Mouse (Mus musculus): ENCODE data around the gene Xirp2. TPM values are rescaled to one million over a fixed set of nuclear protein-coding genes. Genes with fewer than 3 reads are reported as not detected.
A peak's percentile ranks its signal among the peaks of the same experiment; 100 is the strongest.
"Not testable (repeated sequence)": the region's sequence is repeated elsewhere in the genome, so short reads cannot be mapped to it uniquely, and the experiment has no call there.

The Xirp2 gene
- not detected in 2 replicates for polyA plus RNA-seq (2015; fragmentation: Nextera tagmentation; extraction: Ambion mirVana)

DNA sequence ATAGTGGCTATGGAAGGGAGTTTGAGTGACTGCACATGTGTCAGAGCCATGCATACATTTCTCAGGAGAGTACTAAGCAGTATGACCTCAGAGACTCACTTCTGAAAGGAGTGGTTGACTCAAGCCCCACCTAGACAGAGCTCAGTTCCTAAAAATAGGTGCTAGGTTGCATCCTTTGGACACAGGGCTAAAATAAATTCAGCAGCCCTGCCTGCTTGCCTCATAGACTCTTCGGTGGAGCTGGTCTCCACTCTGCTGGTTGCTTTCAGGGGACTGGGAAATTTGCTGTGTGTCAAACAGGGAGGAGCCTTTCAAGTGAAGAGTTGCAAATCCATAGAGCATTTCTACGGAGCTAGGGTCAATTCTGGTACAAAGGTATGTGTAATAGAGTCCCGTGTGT is at the start of gene Xirp2:
Gene Xirp2, plus strand, starts transcription at position 223 of the 400 bp plus-strand sequence.
- WGBS = 71% methylated on average over 3 of the region's 3 CpGs

DNA sequence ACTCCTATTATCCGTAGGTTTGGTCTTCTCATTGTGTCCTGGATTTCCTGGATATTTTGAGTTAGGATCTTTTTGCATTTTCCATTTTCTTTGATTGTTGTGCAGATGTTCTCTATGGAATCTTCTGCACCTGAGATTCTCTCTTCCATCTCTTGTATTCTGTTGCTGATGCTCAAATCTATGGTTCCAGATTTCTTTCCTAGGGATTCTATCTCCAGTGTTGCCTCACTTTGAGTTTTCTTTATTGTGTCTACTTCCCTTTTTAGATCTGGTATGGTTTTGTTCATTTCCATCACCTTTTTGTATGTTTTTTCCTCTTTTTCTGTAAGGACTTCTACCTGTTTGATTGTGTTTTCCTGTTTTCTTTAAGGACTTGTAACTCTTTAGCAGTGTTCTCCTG is 32.4 kb upstream of the Xirp2 start, which contains the start of gene Gm21830:
Gene Gm21830, plus strand, starts transcription at position 301 of the 400 bp plus-strand sequence.
- H3K9ac ChIP-seq; ATAC-seq (replicated peaks; ENCODE audit: low FRiP score); H3K36me3 ChIP-seq; H3K4me1 ChIP-seq; H3K4me2 ChIP-seq; H3K4me3 ChIP-seq (replicated peaks); H3K27ac ChIP-seq; H3K27me3 ChIP-seq; H3K9me3 ChIP-seq (replicated peaks): not testable (repeated sequence)
- WGBS = no CpG with 5 or more reads among the region's 1 CpGs

More for the DNA sequence above, at the start of gene Xirp2:
- Histone ChIP-seq H3K4me3 (replicated peaks) (no peak within 1 kb of the TSS), H3K27me3 (no peaks in the 10 kb centered on the region), H3K36me3 (no peaks in the 10 kb centered on the region), H3K4me1 (no peaks in the 10 kb centered on the region), H3K27ac (no peak within 1 kb of the TSS), H3K4me2 (no peak within 1 kb of the TSS), H3K9me3 (replicated peaks) (no peaks in the 10 kb centered on the region), H3K9ac (no peak within 1 kb of the TSS)
- ATAC-seq (replicated peaks; ENCODE audit: low FRiP score) = no peak

DNA sequence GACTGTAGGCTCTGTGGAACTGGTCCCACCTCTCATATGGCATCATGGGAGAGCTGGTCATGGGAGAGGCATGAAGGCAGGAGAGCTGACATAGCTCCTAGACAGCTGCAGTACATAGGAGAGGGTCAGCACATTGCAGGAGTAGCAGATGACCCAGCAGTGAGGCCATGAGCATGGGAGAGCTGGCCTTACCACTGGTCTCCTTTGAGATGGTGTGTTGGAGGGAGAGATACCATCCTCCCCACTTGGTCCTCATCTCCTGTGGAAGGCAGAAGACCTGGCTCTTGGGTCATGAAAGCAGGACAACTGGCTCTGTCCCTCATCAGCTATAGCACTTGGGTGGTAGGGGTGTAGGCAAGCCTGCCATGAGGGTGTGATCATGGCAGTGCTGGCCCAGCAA is 24.9 kb upstream of the Xirp2 start:
- no peak overlapping the region for H3K4me2 ChIP-seq
- no peaks in the 10 kb centered on the region for H3K27me3 ChIP-seq
- no peaks in the 10 kb centered on the region for H3K4me1 ChIP-seq
- no peak for ATAC-seq (replicated peaks; ENCODE audit: low FRiP score)
- H3K9me3 ChIP-seq (replicated peaks) = no peaks in the 10 kb centered on the region
- no peak overlapping the region for H3K9ac ChIP-seq
- no peak overlapping the region for H3K27ac ChIP-seq
- no peak overlapping the region for H3K4me3 ChIP-seq (replicated peaks)
- no peaks in the 10 kb centered on the region for H3K36me3 ChIP-seq

DNA sequence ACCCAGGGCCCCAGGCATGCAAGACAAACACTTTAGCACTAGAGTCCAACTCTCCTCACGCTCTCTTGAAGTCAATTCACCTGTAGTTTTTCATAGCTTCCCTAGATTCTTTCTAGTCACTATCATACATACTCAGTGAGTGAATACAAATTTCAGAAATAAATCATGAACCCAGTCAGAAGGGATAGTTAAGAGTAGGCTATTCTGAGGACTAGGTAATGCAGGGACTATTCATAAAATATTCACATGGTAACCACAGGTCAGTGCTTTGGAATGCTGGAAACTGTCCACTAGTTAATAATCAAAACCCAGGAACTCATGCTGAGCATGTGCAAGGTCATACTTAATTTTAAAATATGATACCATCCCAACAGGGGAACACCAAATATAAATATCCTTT is 23.0 kb upstream of the Xirp2 start:
- no peak overlapping the region for H3K9ac ChIP-seq
- H3K4me3 ChIP-seq (replicated peaks) = no peak overlapping the region
- 87% methylated on average over 1 of the region's 1 CpGs for WGBS
- no peaks in the 10 kb centered on the region for H3K4me1 ChIP-seq
- H3K9me3 ChIP-seq (replicated peaks) = no peaks in the 10 kb centered on the region
- ATAC-seq (replicated peaks; ENCODE audit: low FRiP score) = no peak
- no peaks in the 10 kb centered on the region for H3K27me3 ChIP-seq
- no peaks in the 10 kb centered on the region for H3K36me3 ChIP-seq
- no peak overlapping the region for H3K4me2 ChIP-seq
- H3K27ac ChIP-seq = no peak overlapping the region

DNA sequence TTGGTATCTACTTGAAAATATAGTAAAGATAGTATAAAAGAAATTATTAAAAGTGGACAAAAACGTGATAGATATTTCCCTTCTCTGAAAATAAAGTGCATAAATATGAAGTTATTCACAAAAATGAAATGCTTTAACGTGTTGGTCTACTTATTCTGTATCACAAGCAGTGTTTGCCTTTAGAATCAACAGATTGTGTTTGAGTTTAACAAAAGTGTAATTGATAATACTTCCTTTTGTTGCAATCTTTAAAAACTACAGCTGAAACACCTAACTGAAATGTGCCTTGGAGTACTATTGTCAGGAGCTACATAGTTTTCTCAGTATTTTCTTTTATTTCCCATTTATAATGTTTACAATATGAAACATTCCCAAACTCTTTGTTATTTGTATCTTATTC is 12.7 kb upstream of the Xirp2 start, which contains the start of gene Gm26727:
Gene Gm26727, minus strand, starts transcription at position 101 of the 400 bp plus-strand sequence.
- no peaks in the 10 kb centered on the region for H3K36me3 ChIP-seq
- H3K4me1 ChIP-seq = no peaks in the 10 kb centered on the region
- no peak within 1 kb of the TSS for H3K4me2 ChIP-seq
- H3K27ac ChIP-seq = no peak within 1 kb of the TSS
- no peak within 1 kb of the TSS for H3K9ac ChIP-seq
- no peaks in the 10 kb centered on the region for H3K9me3 ChIP-seq (replicated peaks)
- H3K4me3 ChIP-seq (replicated peaks) = no peak within 1 kb of the TSS
- 55% methylated on average over 2 of the region's 2 CpGs for WGBS
- no peak for ATAC-seq (replicated peaks; ENCODE audit: low FRiP score)
- no peaks in the 10 kb centered on the region for H3K27me3 ChIP-seq

DNA sequence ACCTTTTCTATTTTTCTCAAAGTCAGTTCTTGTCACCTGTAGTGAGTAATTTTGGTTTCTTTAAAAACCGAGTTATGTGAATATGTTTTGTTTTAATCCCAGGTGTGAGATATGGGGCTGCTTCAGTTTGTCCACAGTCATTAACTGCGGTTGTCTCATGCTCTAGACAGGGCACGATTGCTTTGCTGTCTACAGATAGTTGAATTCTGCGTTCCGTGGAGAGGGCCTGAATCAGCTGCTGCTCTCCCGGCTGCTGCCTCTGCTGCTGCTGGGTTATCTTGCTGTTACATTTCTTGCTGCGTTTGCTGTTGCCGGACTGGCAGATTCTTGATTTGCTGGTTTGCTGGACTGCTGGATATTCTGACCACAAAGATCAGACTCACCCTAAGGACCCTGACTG is 7.5 kb upstream of the Xirp2 start:
- H3K9ac ChIP-seq = no peak overlapping the region
- no peak overlapping the region for H3K4me2 ChIP-seq
- no peaks in the 10 kb centered on the region for H3K4me1 ChIP-seq
- H3K27me3 ChIP-seq = no peaks in the 10 kb centered on the region
- no peak for ATAC-seq (replicated peaks; ENCODE audit: low FRiP score)
- WGBS = 85% methylated on average over 8 of the region's 8 CpGs
- H3K36me3 ChIP-seq = no peaks in the 10 kb centered on the region
- H3K27ac ChIP-seq = no peak overlapping the region
- no peak overlapping the region for H3K4me3 ChIP-seq (replicated peaks)
- no peaks in the 10 kb centered on the region for H3K9me3 ChIP-seq (replicated peaks)

DNA sequence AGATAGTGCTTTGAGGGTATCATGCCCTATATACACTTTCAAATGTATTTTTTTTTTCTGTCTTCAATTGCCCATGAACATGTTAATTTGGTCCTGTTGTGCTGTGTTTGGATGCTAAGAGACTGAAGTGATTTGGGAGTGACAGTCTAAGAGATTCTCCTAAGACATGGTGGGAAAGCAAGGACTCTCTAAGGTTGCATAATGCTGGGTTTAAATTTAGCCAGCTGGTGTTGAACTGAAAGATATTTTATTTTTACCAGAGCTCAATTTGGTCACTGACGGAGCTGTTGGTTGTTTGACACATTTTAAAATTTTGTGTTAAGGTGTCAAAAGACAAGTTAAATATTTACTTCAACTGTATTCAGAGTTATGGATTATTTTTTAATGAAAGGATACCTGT is 970 bp downstream of the Xirp2 start:
- Histone ChIP-seq H3K4me3 (replicated peaks) (no peak overlapping the region), H3K36me3 (no peaks in the 10 kb centered on the region), H3K9me3 (replicated peaks) (no peaks in the 10 kb centered on the region), H3K27ac (no peak overlapping the region), H3K27me3 (no peaks in the 10 kb centered on the region), H3K9ac (no peak overlapping the region), H3K4me2 (no peak overlapping the region), H3K4me1 (no peaks in the 10 kb centered on the region)
- WGBS = 89% methylated on average over 1 of the region's 1 CpGs
- no peak for ATAC-seq (replicated peaks; ENCODE audit: low FRiP score)

DNA sequence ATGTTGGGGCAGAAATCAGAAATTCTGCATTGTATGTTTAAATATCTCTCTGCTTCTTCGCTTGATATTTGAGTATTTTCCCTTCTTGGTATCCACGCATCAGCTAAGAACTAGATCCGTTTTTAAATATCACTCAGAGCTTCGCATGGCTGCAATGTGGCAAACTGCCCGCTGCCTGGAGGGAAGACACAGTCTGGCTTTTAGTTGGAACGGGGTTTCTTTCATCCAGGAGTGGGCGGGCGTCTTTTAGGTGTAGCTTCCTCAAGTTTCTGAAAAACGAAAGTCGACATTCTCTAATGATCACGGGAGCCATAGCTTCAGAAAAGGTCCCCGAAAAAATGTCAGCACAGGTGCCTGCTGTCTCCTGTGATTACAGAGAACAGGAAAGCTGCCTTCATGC is 1.4 kb downstream of the Xirp2 start:
- Histone ChIP-seq H3K36me3 (no peaks in the 10 kb centered on the region), H3K9me3 (replicated peaks) (no peaks in the 10 kb centered on the region), H3K27me3 (no peaks in the 10 kb centered on the region), H3K9ac (no peak overlapping the region), H3K4me2 (no peak overlapping the region), H3K4me1 (no peaks in the 10 kb centered on the region), H3K4me3 (replicated peaks) (no peak overlapping the region), H3K27ac (no peak overlapping the region)
- 78% methylated on average over 12 of the region's 12 CpGs for WGBS
- ATAC-seq (replicated peaks; ENCODE audit: low FRiP score) = no peak

DNA sequence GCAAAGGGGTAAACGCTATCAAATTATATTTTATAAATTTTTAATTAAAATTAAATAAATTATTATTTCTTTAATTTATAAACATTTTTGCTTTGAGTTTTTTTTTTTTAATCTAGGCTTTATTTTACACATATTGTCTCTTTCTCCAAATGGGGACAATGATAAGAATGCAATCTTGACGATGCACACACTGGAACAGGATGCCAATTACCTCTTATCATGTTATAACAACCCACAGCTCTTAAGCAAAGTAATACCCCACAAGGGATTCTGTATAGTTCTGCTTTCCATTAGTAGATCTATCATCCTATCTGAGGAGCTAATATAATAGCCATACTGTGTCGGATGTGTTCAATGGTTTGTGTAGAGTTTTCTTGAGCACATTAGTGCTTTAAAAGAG is 15.1 kb downstream of the Xirp2 start:
- H3K27me3 ChIP-seq = no peaks in the 10 kb centered on the region
- H3K9ac ChIP-seq = no peak overlapping the region
- no peak for ATAC-seq (replicated peaks; ENCODE audit: low FRiP score)
- H3K4me2 ChIP-seq = no peak overlapping the region
- no peak overlapping the region for H3K27ac ChIP-seq
- no peak overlapping the region for H3K4me3 ChIP-seq (replicated peaks)
- H3K4me1 ChIP-seq = no peaks in the 10 kb centered on the region
- no peaks in the 10 kb centered on the region for H3K9me3 ChIP-seq (replicated peaks)
- 91% methylated on average over 3 of the region's 3 CpGs for WGBS
- no peaks in the 10 kb centered on the region for H3K36me3 ChIP-seq

DNA sequence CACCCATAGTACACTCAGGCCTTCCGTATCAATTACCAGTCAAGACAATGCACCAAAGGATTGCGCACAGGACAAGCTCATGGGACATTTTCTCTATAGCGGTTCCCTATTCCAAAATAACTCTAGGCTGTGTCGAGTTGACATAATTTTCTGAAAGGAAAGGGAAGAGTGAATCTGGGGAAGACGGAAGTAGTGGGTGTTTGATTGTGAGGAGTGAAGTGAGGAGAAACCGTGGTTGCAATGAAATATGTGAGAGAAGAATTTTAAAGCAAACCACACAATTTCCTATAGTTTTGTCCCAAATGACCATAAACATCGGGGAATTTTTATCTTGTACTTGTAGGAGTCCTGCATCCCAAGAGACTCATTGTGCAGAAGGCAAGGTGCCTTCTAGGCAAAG is 21.2 kb downstream of the Xirp2 start:
- 89% methylated on average over 7 of the region's 7 CpGs for WGBS
- Histone ChIP-seq H3K27me3 (no peaks in the 10 kb centered on the region), H3K4me1 (no peaks in the 10 kb centered on the region), H3K27ac (no peak overlapping the region), H3K9me3 (replicated peaks) (no peaks in the 10 kb centered on the region), H3K4me3 (replicated peaks) (no peak overlapping the region), H3K9ac (no peak overlapping the region), H3K36me3 (no peaks in the 10 kb centered on the region), H3K4me2 (no peak overlapping the region)
- no peak for ATAC-seq (replicated peaks; ENCODE audit: low FRiP score)

DNA sequence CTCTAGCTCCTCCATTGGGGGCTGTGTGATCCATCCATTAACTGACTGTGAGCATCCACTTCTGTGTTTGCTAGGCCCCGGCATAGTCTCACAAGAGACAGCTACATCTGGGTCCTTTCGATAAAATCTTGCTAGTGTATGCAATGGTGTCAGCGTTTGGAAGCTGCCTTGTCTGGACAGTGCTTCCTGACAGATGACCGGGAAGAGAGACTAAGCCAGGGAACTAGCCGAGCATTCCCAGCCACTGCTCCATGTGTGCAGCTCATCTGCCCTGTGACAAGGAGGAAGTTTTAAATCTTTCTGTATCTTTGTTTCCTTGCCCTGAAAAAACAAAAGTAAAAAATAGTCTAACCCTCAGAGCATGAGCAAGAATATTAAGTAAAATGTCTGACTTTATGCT is 24.2 kb downstream of the Xirp2 start:
- H3K4me1 ChIP-seq; ATAC-seq (replicated peaks; ENCODE audit: low FRiP score); H3K27ac ChIP-seq; H3K4me2 ChIP-seq; H3K9me3 ChIP-seq (replicated peaks); H3K4me3 ChIP-seq (replicated peaks); H3K9ac ChIP-seq; H3K36me3 ChIP-seq; H3K27me3 ChIP-seq: not testable (repeated sequence)
- whole genome bisulfite sequencing = 61% methylated on average over 5 of the region's 5 CpGs

DNA sequence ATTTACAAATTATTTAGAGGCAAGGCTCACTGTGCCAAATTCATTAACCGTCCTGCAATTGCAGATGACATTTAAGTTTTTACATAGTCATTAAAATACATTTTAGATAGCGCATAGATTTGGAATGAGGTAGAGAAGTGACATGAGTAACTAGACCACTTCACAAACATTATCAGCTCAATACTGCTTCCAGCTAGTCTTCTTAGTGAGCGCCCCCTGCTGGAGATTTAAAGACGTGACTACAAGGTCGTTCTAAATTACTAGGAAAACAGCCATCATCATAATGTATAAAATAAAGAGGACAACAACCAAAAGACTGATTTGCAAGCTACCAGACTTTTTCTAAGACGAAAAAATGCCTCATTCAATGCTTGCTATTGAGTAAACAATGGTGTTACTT is 32.0 kb downstream of the Xirp2 start:
- 21% methylated on average over 6 of the region's 6 CpGs for WGBS
- Histone ChIP-seq H3K4me3 (replicated peaks) (no peak overlapping the region), H3K9ac (no peak overlapping the region), H3K4me2 (no peak overlapping the region), H3K9me3 (replicated peaks) (no peaks in the 10 kb centered on the region), H3K27me3 (no peaks in the 10 kb centered on the region), H3K36me3 (no peaks in the 10 kb centered on the region), H3K27ac (no peak overlapping the region), H3K4me1 (no peaks in the 10 kb centered on the region)
- ATAC-seq (replicated peaks; ENCODE audit: low FRiP score) = 0 out of 2 replicates have a peak, but pooled peaks have one; percentile 43

DNA sequence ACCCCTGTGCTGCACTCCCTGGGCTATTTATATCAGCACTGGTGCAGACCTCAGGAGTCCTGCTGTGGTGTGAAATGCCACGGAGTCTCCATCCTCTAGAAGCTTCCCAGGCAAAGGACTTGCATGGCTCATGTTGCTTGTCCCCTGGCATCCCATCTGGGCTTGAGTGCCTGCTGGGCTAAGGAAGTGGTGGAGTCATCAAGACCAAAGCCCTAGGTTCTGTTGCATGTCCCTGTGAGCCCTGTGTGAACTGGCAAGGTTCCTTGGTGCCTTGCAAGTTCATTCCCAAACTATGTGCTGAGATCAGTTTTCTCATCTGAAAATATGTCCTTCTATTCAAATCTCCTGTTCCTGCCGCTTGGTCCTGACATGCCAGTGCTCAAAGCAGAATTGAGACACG is 35.2 kb downstream of the Xirp2 start:
- no peak overlapping the region for H3K9ac ChIP-seq
- no peaks in the 10 kb centered on the region for H3K36me3 ChIP-seq
- no peaks in the 10 kb centered on the region for H3K4me1 ChIP-seq
- no peaks in the 10 kb centered on the region for H3K27me3 ChIP-seq
- no peak for ATAC-seq (replicated peaks; ENCODE audit: low FRiP score)
- no peak overlapping the region for H3K4me2 ChIP-seq
- H3K27ac ChIP-seq = no peak overlapping the region
- H3K4me3 ChIP-seq (replicated peaks) = no peak overlapping the region
- H3K9me3 ChIP-seq (replicated peaks) = no peaks in the 10 kb centered on the region
- WGBS = 63% methylated on average over 3 of the region's 3 CpGs

All from kidney, embryonic 15.5 days (tissue).